ENCODE assay signal across 8 mouse cellular contexts in the genomic region with DNA sequence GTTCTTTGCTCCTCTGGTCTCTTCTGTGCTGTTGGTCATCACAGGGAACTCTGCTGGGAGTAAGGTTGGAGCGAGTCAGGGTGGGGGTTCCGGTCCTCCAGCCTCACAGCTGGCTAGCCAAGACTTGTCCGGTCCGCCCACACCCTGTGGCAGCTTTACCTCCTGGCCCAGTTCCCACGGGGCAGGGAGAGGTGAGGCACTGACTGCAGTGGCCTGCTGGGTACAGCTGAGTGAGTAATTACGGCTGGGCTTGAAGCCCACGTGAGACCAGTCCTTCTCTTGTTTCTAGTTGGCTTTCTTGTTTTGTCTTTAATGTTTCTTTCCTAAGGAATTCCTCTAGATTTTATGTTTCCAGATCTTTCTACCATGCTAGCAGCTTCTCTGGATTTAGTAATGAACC. TPM values are rescaled to one million over a fixed set of nuclear protein-coding genes. Genes with fewer than 3 reads are reported as not detected.
DNase-seq lines count a peak whose midpoint lies in the region; ATAC-seq lines count a peak whose summit lies in the region.

No protein-coding gene starts in this region.

- 70% methylated on average over 7 of the region's 7 CpGs for WGBS in forebrain, embryonic 10.5 days
- WGBS in forebrain, embryonic 16.5 days = 38% methylated on average over 7 of the region's 7 CpGs
- WGBS in kidney, embryonic 16.5 days = 16% methylated on average over 7 of the region's 7 CpGs
- 31% methylated on average over 7 of the region's 7 CpGs for WGBS in neural tube, embryonic 13.5 days

- ATAC-seq in forebrain, embryonic 16.5 days = no peak
- peak; percentile 94 for ATAC-seq in kidney, embryonic 16.5 days (ENCODE audit: low FRiP score, low TSS enrichment)
- ATAC-seq in neural tube, embryonic 13.5 days (ENCODE audit: low read depth) = peak; percentile 69; the same call in 1 of the 2 replicates

- peaks cover 5% of the 10 kb centered on the region; the same call in 1 of the 2 replicates for H3K36me3 ChIP-seq in forebrain, embryonic 10.5 days (replicated peaks)
- H3K36me3 ChIP-seq in forebrain, embryonic 16.5 days (ENCODE audit: control insufficient read depth, insufficient read depth) = no peaks in the 10 kb centered on the region
- no peaks in the 10 kb centered on the region for H3K36me3 ChIP-seq in kidney, embryonic 16.5 days (ENCODE audit: insufficient read depth, low read length)
- no peaks in the 10 kb centered on the region for H3K36me3 ChIP-seq in neural tube, embryonic 13.5 days

- H3K4me3 ChIP-seq in forebrain, embryonic 10.5 days = no peak overlapping the region
- no peak overlapping the region for H3K4me3 ChIP-seq in forebrain, embryonic 16.5 days (replicated peaks; ENCODE audit: low read length)
- H3K4me3 ChIP-seq in kidney, embryonic 16.5 days (ENCODE audit: low read length) = no peak overlapping the region
- no peak overlapping the region for H3K4me3 ChIP-seq in neural tube, embryonic 13.5 days

- no peaks in the 10 kb centered on the region for H3K9me3 ChIP-seq in forebrain, embryonic 10.5 days
- no peaks in the 10 kb centered on the region for H3K9me3 ChIP-seq in forebrain, embryonic 16.5 days (ENCODE audit: control insufficient read depth, low read length)
- no peaks in the 10 kb centered on the region for H3K9me3 ChIP-seq in kidney, embryonic 16.5 days (ENCODE audit: low read length)
- no peaks in the 10 kb centered on the region for H3K9me3 ChIP-seq in neural tube, embryonic 13.5 days

- no peak overlapping the region for H3K4me2 ChIP-seq in forebrain, embryonic 16.5 days (ENCODE audit: low read length)
- no peak overlapping the region for H3K4me2 ChIP-seq in kidney, embryonic 16.5 days (replicated peaks; ENCODE audit: low read depth, low read length)
- H3K4me2 ChIP-seq in neural tube, embryonic 13.5 days = no peak overlapping the region; the same call in 1 of the 2 replicates

- H3K9ac ChIP-seq in forebrain, embryonic 16.5 days (replicated peaks; ENCODE audit: low read depth, low read length) = no peak overlapping the region
- H3K9ac ChIP-seq in kidney, embryonic 16.5 days (replicated peaks; ENCODE audit: low read length) = peak overlapping the region; percentile 33; the same call in 1 of the 2 replicates
- no peak overlapping the region for H3K9ac ChIP-seq in neural tube, embryonic 13.5 days

- DNase-seq in forebrain, embryonic 10.5 days (ENCODE audit: extremely low spot score, low spot score) = no peak
- peak; percentile 54 for DNase-seq in cerebellum, adult 9-11 months
- DNase-seq in heart, adult 8-10 months (ENCODE audit: low spot score) = peak; percentile 58
- DNase-seq in spleen, postnatal 36 days (ENCODE audit: low spot score in 2 of 2) = no peak
- DNase-seq in spleen, adult 18-20 months = no peak

- H3K27me3 ChIP-seq in forebrain, embryonic 10.5 days (ENCODE audit: poor library complexity, severe bottlenecking) = no peaks in the 10 kb centered on the region
- H3K27me3 ChIP-seq in forebrain, embryonic 16.5 days (replicated peaks; ENCODE audit: control insufficient read depth, insufficient read depth, low read length) = no peaks in the 10 kb centered on the region
- H3K27me3 ChIP-seq in kidney, embryonic 16.5 days (ENCODE audit: insufficient read depth, low read length) = no peaks in the 10 kb centered on the region
- H3K27me3 ChIP-seq in neural tube, embryonic 13.5 days = no peaks in the 10 kb centered on the region

- H3K27ac ChIP-seq in forebrain, embryonic 10.5 days = peak overlapping the region; percentile 67; the same call in 1 of the 2 replicates
- no peak overlapping the region for H3K27ac ChIP-seq in forebrain, embryonic 16.5 days (ENCODE audit: low read length)
- peak overlapping the region; percentile 74 for H3K27ac ChIP-seq in kidney, embryonic 16.5 days (ENCODE audit: low read length)
- H3K27ac ChIP-seq in neural tube, embryonic 13.5 days (replicated peaks) = peak overlapping the region; percentile 54

- peaks cover 39% of the 10 kb centered on the region for H3K4me1 ChIP-seq in forebrain, embryonic 10.5 days
- H3K4me1 ChIP-seq in forebrain, embryonic 16.5 days (replicated peaks; ENCODE audit: control insufficient read depth, insufficient read depth, low read length) = peaks cover 14% of the 10 kb centered on the region
- peaks cover 46% of the 10 kb centered on the region for H3K4me1 ChIP-seq in kidney, embryonic 16.5 days (ENCODE audit: insufficient read depth, low read length)
- H3K4me1 ChIP-seq in neural tube, embryonic 13.5 days (replicated peaks) = peaks cover 48% of the 10 kb centered on the region

RNA-seq across cellular contexts. Expression of a gene that starts 22.8 kb away (rescaled TPM):
- polyA plus RNA-seq in forebrain, embryonic 10.5 days (2016; fragmentation: Nextera tagmentation; extraction: Ambion mirVana) = 12.5 and 12.7 TPM in 2 replicates
- polyA plus RNA-seq in forebrain, embryonic 16.5 days (2015; fragmentation: Nextera tagmentation; extraction: Ambion mirVana) = 13.8 and 17.5 TPM in 2 replicates
- total RNA-seq in heart, adult 8-10 months (2022) = 10 to 100 TPM; 47.8 to 52.8 (median 49.4) TPM
- polyA plus RNA-seq in kidney, embryonic 16.5 days (2015; fragmentation: Nextera tagmentation; extraction: Ambion mirVana) = 15.9 and 17.4 TPM in 2 replicates
- 18.0 TPM in 2 replicates for polyA plus RNA-seq in neural tube, embryonic 13.5 days (2015; fragmentation: Nextera tagmentation; extraction: Ambion mirVana)

RNA-seq across cellular contexts. Expression of a gene that starts 30.2 kb away (rescaled TPM):
- polyA plus RNA-seq in forebrain, embryonic 10.5 days (2016; fragmentation: Nextera tagmentation; extraction: Ambion mirVana) = not detected in 2 replicates
- polyA plus RNA-seq in forebrain, embryonic 16.5 days (2015; fragmentation: Nextera tagmentation; extraction: Ambion mirVana) = not detected in 2 replicates
- not detected for total RNA-seq in heart, adult 8-10 months (2022)
- polyA plus RNA-seq in kidney, embryonic 16.5 days (2015; fragmentation: Nextera tagmentation; extraction: Ambion mirVana) = not detected in 2 replicates
- polyA plus RNA-seq in neural tube, embryonic 13.5 days (2015; fragmentation: Nextera tagmentation; extraction: Ambion mirVana) = not detected in 2 replicates

RNA-seq across cellular contexts. Expression of a gene that starts 33.6 kb away (rescaled TPM):
- polyA plus RNA-seq in forebrain, embryonic 10.5 days (2016; fragmentation: Nextera tagmentation; extraction: Ambion mirVana) = not detected in 2 replicates
- 0.39 TPM in 1 of 2 replicates, not detected in the other for polyA plus RNA-seq in forebrain, embryonic 16.5 days (2015; fragmentation: Nextera tagmentation; extraction: Ambion mirVana)
- total RNA-seq in heart, adult 8-10 months (2022) = not detected
- polyA plus RNA-seq in kidney, embryonic 16.5 days (2015; fragmentation: Nextera tagmentation; extraction: Ambion mirVana) = 0.19 TPM in 1 of 2 replicates, not detected in the other
- polyA plus RNA-seq in neural tube, embryonic 13.5 days (2015; fragmentation: Nextera tagmentation; extraction: Ambion mirVana) = 0.38 TPM in 1 of 2 replicates, not detected in the other

RNA-seq across cellular contexts. Expression of a gene that starts 45.6 kb away (rescaled TPM):
- polyA plus RNA-seq in forebrain, embryonic 10.5 days (2016; fragmentation: Nextera tagmentation; extraction: Ambion mirVana) = 2.7 and 3.1 TPM in 2 replicates
- polyA plus RNA-seq in forebrain, embryonic 16.5 days (2015; fragmentation: Nextera tagmentation; extraction: Ambion mirVana) = 8.8 and 9.0 TPM in 2 replicates
- total RNA-seq in heart, adult 8-10 months (2022) = 1 to 10 TPM; 6.2 to 8.6 (median 8.2) TPM
- 8.5 and 8.8 TPM in 2 replicates for polyA plus RNA-seq in kidney, embryonic 16.5 days (2015; fragmentation: Nextera tagmentation; extraction: Ambion mirVana)
- 7.4 and 8.8 TPM in 2 replicates for polyA plus RNA-seq in neural tube, embryonic 13.5 days (2015; fragmentation: Nextera tagmentation; extraction: Ambion mirVana)

RNA-seq across cellular contexts. Expression of a gene that starts 52.7 kb away (rescaled TPM):
- not detected in 2 replicates for polyA plus RNA-seq in forebrain, embryonic 10.5 days (2016; fragmentation: Nextera tagmentation; extraction: Ambion mirVana)
- not detected in 2 replicates for polyA plus RNA-seq in forebrain, embryonic 16.5 days (2015; fragmentation: Nextera tagmentation; extraction: Ambion mirVana)
- not detected for total RNA-seq in heart, adult 8-10 months (2022)
- polyA plus RNA-seq in kidney, embryonic 16.5 days (2015; fragmentation: Nextera tagmentation; extraction: Ambion mirVana) = not detected in 2 replicates
- polyA plus RNA-seq in neural tube, embryonic 13.5 days (2015; fragmentation: Nextera tagmentation; extraction: Ambion mirVana) = not detected in 2 replicates

Comparison
In these comparisons a context has a peak if more than half of its experiments do, and no peak if none do; other contexts are left out.
1. DNase-seq: peak in cerebellum, adult 9-11 months (single experiment) and heart, adult 8-10 months (single experiment); none in forebrain, embryonic 10.5 days (single experiment), spleen, postnatal 36 days (0 of 2) and spleen, adult 18-20 months (0 of 2).